Mouse (Mus musculus): ENCODE results near the gene Rpl36-ps4. TPM values are rescaled to one million over a fixed set of nuclear protein-coding genes. Genes with fewer than 3 reads are reported as not detected.

Rpl36-ps4 gene
- not detected in 2 replicates for polyA plus RNA-seq (2012; rRNA removed)

GRCm38 (mm10) chr17:87920677-87921076 is at the start of gene Rpl36-ps4:
Gene Rpl36-ps4 (plus strand): TSS chr17:87920977.
- DNase-seq (ENCODE audit: low spot score) = no peak

DNA sequence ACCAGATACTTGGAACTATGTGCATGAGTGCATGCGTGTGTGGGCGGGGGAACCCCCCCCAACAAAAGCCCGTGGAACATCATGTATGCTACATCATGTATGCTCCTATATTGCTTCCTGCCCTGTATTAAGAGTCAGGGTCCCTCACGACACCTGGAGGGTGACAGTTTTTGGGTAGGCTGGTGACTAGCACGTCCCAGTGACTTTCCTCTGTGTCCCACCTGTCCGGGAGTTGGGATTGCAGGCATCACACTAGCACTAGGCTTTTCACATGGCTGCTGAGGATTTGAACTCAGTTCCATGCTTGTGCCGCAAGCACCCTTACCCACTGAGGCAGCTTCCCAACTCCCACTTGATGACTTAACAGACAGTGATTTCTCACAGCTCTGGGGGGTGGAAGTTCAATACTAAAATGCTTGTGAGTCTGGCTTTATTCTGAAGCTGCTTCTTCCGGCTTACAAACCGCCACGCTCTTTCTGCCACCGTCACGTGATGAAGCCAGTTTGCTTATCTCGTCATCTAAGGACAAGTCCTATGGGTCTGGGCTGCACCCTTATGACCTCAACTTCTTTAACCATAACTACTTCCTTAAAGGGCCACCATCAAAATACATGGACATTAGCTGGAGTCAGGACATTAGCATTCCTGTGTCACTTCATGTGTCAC is 49.2 kb upstream of the Rpl36-ps4 start:
- peak; percentile 14 for DNase-seq (ENCODE audit: low spot score)

- DNase-seq (ENCODE audit: low spot score) = peak; percentile 11
These were observed 48.5 kb upstream of the Rpl36-ps4 start for GRCm38 (mm10) chr17:87872286-87872685.

GRCm38 (mm10) chr17:87873456-87873855 is 47.3 kb upstream of the Rpl36-ps4 start:
- DNase-seq (ENCODE audit: low spot score) = peak; percentile 13

DNA sequence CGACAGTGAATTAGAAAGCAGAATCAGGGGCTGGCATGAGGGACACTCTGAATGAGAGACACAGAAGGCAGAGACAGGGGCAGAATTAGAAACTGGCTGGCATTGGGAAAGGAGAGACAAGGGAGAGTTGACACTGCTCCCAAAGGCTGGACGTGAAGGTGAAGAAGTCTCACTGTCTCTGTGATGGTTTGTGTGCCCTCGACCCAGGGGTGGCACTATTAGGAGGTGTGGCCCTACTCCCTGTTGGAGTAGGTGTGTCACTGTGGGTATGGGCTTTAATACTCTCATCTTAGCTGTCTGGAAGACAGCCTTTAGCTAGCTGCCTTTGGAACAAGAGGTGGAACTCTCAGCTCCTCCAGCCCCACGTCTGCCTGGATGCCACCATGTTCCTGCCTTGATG is 46.8 kb upstream of the Rpl36-ps4 start:
- DNase-seq (ENCODE audit: low spot score) = peak; percentile 6

DNA sequence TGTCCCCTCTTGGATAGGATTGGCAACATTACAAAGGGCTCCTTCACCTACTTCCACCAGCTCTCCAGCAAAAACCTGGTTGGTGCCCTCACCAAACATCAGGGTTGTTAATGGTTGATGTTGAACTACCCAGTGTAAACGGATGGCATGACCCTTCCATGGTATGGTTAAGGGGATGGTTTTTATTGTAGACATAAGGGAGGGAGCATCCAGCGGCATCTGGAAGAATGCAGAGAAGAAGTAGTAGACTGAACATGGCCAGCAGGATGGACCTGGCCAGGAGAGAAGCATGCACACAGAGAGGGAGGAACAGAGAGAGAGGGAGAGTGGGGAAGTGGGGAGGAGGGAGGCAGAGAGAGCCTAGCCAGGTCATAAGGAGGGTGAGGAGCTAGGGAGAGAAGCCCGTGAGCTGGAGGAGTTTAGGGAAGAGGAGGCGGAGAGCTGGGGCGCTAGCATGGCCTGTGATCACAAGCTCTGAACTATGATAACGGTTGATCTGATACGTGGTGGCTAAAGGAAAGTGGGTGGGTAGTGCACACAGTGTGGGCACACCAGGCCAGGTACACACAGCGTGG is 45.3 kb upstream of the Rpl36-ps4 start:
- peak; percentile 10 for DNase-seq (ENCODE audit: low spot score)

DNA sequence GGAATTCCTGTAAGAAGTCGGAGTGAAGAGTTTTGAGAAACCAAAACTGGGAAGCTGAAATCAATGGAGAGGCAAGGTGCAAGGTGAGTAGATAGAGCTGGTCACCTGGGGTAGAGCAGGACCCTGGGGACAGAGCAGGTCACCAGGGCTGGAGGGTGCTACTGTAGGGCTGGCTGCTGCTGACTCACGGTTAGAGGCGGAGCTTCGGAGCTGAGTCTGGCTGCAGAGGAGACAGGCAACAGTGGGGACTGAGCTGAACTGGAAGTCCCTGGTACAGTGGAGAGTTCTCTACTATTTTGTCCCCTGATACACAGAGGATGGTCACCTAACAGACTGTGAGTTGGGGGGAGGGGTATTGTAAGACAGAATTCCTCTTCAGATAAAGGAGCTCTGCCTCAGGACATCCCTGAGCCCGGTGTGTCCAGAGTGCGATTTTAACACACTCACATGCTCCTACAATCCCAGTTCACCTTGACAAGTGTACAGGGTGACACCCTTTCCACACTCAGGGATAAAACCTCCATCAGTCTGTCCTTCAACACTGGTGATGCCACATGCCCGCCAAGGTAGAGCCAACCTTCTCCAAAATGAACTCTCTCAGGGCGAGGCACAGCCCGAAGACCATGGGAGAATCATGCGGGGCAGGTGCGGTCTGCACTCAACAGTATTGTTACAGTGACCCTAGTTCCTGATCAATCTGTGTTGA is 44.3 kb upstream of the Rpl36-ps4 start:
- DNase-seq (ENCODE audit: low spot score) = peak; percentile 12

DNA sequence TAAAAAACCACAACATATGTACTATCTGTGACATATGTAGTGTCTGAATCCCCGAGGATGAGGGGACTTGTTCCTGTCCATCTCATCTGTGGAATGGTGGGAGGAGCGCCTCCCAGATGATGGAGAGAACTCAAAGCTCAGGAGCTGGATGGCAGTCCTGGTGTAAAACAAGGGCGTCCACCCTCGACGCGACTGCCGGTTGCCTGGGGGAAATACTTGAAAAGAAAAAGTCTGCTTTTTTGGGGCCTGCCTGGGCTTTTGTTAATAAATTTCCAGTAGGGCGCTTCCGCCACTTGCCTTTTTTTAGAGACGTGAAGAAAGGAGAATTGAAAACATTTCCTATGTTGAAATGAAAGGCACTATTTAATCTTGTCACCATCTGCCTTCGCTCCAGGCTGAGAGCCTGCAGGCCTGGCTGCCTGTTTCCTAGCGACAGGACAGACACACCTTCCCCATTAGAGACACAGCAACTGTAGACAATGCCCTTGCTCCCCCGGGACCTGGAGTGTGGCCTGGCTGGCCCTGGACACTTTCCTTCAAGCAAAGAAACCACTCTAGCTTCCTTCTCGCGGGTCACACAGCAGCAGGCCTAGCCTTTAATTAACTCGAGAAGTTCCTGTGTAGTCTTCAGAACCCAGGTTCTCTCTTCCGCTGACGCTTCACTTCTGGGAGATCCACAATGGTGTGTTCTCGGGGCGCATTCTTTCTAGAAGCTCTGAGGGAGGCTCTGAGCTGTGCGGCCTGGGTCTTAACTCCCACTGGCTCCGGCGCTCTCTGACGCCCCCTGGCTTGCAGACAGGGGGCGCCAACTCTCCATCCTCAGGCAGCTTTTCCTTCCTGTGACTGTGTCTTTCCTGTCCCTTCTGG is 43.3 kb upstream of the Rpl36-ps4 start:
- peak; percentile 14 for DNase-seq (ENCODE audit: low spot score)

- peak; percentile 10 for DNase-seq (ENCODE audit: low spot score)
These were observed 42.0 kb upstream of the Rpl36-ps4 start for GRCm38 (mm10) chr17:87878556-87879483.

DNA sequence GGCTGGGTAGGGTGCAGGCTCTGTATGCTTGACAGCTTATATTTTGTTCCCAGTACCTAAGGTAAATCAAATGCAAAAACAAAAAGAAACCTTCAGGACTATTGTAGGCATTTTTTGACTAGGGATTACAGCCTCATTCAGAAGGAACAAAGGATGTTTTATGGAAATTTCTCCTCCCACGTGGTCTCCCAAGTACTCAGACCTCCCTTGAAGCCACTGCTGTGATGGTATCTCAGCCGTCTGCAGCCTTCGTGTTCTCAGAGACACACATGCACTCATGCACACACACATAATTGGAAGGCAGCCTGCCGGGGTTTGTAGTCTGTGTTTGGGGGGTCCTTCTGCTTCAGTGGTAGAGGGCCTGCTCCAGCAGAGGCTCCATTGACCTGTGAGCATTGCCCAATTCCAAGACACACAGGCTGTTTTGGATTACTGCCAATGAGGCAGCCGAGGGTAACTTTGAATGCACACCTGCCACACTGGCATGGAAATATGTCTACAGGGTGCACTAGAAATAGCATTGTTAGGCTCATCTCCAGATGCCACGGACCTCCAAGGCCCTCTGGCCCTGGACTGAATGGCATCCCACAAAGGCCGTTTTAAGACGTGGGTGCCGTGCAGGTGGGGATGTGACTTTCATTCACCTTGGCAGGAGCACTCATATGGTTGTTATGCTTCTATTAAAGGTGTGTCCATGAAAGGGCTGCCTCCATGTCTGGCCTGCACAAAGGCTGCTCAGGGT is 41.1 kb upstream of the Rpl36-ps4 start:
- DNase-seq (ENCODE audit: low spot score) = peak; percentile 8

DNA sequence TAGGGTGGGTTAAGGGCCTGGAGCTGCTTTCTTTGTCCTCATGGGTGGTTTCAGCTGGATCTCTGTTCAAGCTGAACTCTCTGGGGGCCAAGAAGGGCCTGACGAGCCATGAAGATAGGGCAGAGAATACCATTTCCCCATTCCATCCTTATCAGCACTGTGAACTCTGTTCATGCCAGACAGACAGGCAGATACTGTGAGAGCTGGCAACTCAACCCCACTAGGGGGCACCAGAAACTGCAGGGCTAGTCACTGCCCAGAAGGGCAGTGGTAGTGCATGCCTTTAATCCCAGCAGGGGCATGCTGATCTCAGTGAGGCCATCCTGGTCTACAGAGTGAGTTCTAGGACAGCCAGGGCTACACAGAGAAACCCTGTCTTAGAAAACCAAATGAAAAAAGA is 38.2 kb upstream of the Rpl36-ps4 start:
- peak; percentile 22 for DNase-seq (ENCODE audit: low spot score)

DNA sequence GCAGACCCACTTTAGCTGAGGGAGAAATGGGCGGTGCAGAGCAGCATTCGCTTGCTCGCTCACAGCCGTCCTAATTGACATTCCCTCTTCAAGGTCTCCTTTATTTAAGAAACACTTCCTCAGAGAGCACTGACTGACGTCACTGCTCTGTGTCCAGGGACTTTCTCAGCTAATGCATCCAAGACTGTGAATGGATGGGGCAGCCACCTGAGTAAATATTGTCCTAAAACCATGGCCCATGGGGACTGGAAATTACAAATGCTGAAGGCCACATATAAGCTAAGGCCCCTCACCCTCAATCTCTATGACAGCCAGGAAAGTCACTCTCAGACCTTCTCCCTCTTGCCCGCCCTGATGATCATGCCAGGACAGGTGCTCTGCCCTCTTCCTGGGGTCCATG is 23.6 kb upstream of the Rpl36-ps4 start:
- DNase-seq (ENCODE audit: low spot score) = no peak

DNA sequence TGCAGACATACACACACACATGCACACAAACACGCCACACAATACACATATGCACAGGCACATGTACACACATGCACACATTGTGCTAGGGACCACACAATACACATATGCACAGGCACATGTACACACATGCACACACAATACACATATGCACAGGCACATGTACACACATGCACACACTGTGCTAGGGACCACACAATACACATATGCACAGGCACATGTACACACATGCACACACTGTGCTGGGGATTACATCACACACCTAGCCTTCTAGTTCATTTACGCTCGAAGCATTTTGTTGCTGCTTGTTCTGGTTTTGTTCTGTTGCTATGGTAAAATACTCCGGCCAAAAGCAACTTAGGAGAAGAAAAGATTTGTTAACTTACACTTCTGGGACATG is 20.1 kb upstream of the Rpl36-ps4 start:
- no peak for DNase-seq (ENCODE audit: low spot score)

- DNase-seq (ENCODE audit: low spot score) = no peak
These were observed 19.6 kb upstream of the Rpl36-ps4 start for GRCm38 (mm10) chr17:87901163-87901562.

DNA sequence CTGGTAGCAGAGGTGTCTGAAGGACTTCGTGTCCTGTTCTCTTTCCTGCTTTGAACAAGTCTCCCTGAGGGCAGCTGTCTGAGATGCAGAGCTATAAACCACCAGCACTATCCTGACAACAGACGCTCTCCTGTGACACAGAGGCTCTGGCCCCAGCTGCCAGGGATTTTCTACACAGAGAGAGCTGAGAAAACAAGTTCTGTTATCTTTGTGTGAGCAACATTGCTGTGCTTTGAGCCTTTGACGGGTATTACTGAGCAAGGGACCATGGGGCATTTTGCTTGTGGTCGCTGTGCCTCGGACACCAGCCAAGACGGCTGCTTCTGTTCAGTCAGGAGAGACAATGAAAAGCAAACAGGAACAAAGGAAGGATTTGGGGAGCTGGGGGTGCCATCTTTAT is 17.6 kb upstream of the Rpl36-ps4 start:
- no peak for DNase-seq (ENCODE audit: low spot score)

DNA sequence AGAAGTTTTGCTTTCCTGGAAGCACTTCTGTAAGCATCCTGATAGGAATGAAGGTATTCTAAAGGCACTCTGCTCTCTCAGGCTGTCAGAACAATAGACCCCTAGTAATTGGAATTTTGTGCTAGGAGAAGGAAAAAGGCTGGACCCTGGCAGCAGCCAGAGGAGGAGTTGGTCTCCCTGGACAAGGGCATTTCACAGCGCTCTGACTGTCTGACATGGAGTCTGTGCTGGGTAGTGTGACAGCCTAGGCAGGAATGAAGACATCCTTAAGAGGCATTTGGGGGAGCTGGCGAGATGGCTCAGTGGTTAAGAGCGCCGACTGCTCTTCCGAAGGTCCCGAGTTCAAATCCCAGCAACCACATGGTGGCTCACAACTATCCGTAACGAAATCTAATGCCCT is 17.1 kb upstream of the Rpl36-ps4 start:
- no peak for DNase-seq (ENCODE audit: low spot score)

DNA sequence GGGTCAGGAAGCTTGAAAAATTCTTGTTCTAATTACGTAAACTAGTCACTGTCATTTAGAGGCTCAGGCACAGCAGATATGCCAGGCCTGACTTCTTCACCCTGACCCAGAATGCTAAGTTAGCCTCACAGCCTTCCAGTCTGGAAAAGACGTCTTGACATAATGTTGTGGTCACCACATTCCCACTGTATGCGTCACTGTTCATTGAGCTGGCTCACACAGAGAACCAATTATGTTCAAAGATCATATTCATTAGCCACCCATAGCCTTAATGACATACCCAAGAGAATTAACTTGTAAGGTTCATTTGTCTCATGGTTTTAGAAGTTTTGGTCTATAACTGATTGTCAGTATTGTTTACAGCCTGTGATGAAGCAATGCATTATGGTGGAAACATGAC is 5.4 kb upstream of the Rpl36-ps4 start:
- DNase-seq (ENCODE audit: low spot score) = no peak

DNA sequence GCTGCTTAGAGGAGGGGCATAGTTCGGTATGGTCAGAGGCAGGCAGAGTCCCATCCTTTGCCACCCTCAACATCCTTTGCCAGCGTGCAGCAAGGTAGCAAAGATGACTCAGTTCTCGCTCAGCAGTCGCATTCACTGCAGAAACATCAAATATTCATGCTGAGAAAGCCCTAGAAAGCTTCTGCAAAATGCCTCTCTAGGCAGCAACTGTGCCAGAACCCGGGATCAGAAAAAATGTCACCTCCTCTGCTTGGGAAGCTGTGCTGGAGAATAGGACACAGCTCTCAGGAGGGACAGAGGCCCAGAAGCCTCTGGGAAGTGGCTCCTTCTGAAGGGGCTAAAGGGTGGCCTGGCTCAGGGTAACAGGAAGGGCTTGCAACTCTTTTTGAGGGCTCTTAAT is 2.7 kb upstream of the Rpl36-ps4 start:
- no peak for DNase-seq (ENCODE audit: low spot score)

- DNase-seq (ENCODE audit: low spot score) = no peak
These were observed 13.5 kb downstream of the Rpl36-ps4 start for GRCm38 (mm10) chr17:87934326-87934725.

- DNase-seq (ENCODE audit: low spot score) = no peak
These were observed 14.0 kb downstream of the Rpl36-ps4 start for GRCm38 (mm10) chr17:87934736-87935135.
